Mouse (Mus musculus): ENCODE results near the gene Cyp2j5.
"Not testable (repeated sequence)": the region's sequence is repeated elsewhere in the genome, so short reads cannot be mapped to it uniquely, and the experiment has no call there.

Gene Cyp2j5

GRCm38 (mm10) chr4:96663991-96664390 is at the start of gene Cyp2j5:
Gene Cyp2j5 (minus strand): TSS chr4:96664154.
- DNase-seq (ENCODE audit: low spot score) = no peak

GRCm38 (mm10) chr4:96705281-96705951 is 41.5 kb upstream of the Cyp2j5 start:
- DNase-seq (ENCODE audit: low spot score) = peak; percentile 42

GRCm38 (mm10) chr4:96698218-96698561 is 34.2 kb upstream of the Cyp2j5 start:
- no peak for DNase-seq (ENCODE audit: low spot score)

- no peak for DNase-seq (ENCODE audit: low spot score)
Observed at GRCm38 (mm10) chr4:96697511-96698217, 33.7 kb upstream of the Cyp2j5 start.

- peak; percentile 87 for DNase-seq (ENCODE audit: low spot score)
Observed at GRCm38 (mm10) chr4:96696614-96697360, 32.8 kb upstream of the Cyp2j5 start.

GRCm38 (mm10) chr4:96687358-96687803 is 23.4 kb upstream of the Cyp2j5 start:
- DNase-seq (ENCODE audit: low spot score) = no peak

- DNase-seq (ENCODE audit: low spot score) = peak; percentile 28
Observed at GRCm38 (mm10) chr4:96683474-96683873, 19.5 kb upstream of the Cyp2j5 start.

- DNase-seq (ENCODE audit: low spot score) = no peak
Observed at GRCm38 (mm10) chr4:96680966-96681365, 17.0 kb upstream of the Cyp2j5 start.

GRCm38 (mm10) chr4:96680233-96680632 is 16.3 kb upstream of the Cyp2j5 start:
- DNase-seq (ENCODE audit: low spot score) = no peak

GRCm38 (mm10) chr4:96664668-96665454 is 907 bp upstream of the Cyp2j5 start:
- no peak for DNase-seq (ENCODE audit: low spot score)

- DNase-seq (ENCODE audit: low spot score) = no peak
Observed at GRCm38 (mm10) chr4:96635455-96635854, 28.5 kb downstream of the Cyp2j5 start.

- no peak for DNase-seq (ENCODE audit: low spot score)
Observed at GRCm38 (mm10) chr4:96622474-96622873, 41.5 kb downstream of the Cyp2j5 start.

- DNase-seq (ENCODE audit: low spot score) = peak; percentile 30
Observed at GRCm38 (mm10) chr4:96591791-96592150, 72.2 kb downstream of the Cyp2j5 start.

GRCm38 (mm10) chr4:96590911-96591790 is 72.8 kb downstream of the Cyp2j5 start, which contains the start of gene Cyp2j9:
Gene Cyp2j9 (minus strand): TSS chr4:96591578.
- peak; percentile 64 for DNase-seq (ENCODE audit: low spot score)

GRCm38 (mm10) chr4:96581425-96582088 is 82.4 kb downstream of the Cyp2j5 start:
- DNase-seq (ENCODE audit: low spot score) = no peak

- not testable (repeated sequence) for DNase-seq (ENCODE audit: low spot score)
Observed at GRCm38 (mm10) chr4:96580351-96580750, 83.6 kb downstream of the Cyp2j5 start.

Measured in embryo, embryonic 10 days (tissue).